Mouse (Mus musculus) right cerebral cortex, postnatal 4 days (tissue): ENCODE measurements around the gene Ilvbl.
"Not testable (repeated sequence)": the region's sequence is repeated elsewhere in the genome, so short reads cannot be mapped to it uniquely, and the experiment has no call there.

Experiments used
- DNase-seq: peaks from one replicate; pipeline ENCODE4 v3.0.0-alpha.2; 2022

Ilvbl gene

GRCm38 (mm10) chr10:78574250-78575104, at the start of gene Ilvbl:
Gene Ilvbl (plus strand): TSS chr10:78574346.
- DNase-seq = peak; percentile 90

GRCm38 (mm10) chr10:78525071-78525470, 49.1 kb upstream of the Ilvbl start:
- not testable (repeated sequence) for DNase-seq

- no peak for DNase-seq
Observed at GRCm38 (mm10) chr10:78525511-78525910, 48.6 kb upstream of the Ilvbl start.

GRCm38 (mm10) chr10:78540943-78541342, 33.2 kb upstream of the Ilvbl start:
- DNase-seq = peak; percentile 10

GRCm38 (mm10) chr10:78565070-78565469, 9.1 kb upstream of the Ilvbl start:
- DNase-seq = no peak

- DNase-seq = no peak
Observed at GRCm38 (mm10) chr10:78569191-78569590, 5.0 kb upstream of the Ilvbl start.

GRCm38 (mm10) chr10:78569686-78570085, 4.5 kb upstream of the Ilvbl start:
- DNase-seq = no peak

- no peak for DNase-seq
Observed at GRCm38 (mm10) chr10:78570416-78570815, 3.7 kb upstream of the Ilvbl start.

GRCm38 (mm10) chr10:78570897-78571296, 3.2 kb upstream of the Ilvbl start:
- no peak for DNase-seq

GRCm38 (mm10) chr10:78573226-78573625, 920 bp upstream of the Ilvbl start:
- DNase-seq = no peak

GRCm38 (mm10) chr10:78575105-78575632, 1.0 kb downstream of the Ilvbl start:
- DNase-seq = no peak

- peak; percentile 54 for DNase-seq
Observed at GRCm38 (mm10) chr10:78575690-78576089, 1.5 kb downstream of the Ilvbl start.

- DNase-seq = no peak
Observed at GRCm38 (mm10) chr10:78576435-78577184, 2.5 kb downstream of the Ilvbl start.

- no peak for DNase-seq
Observed at GRCm38 (mm10) chr10:78578204-78578603, 4.1 kb downstream of the Ilvbl start.

- DNase-seq = no peak
Observed at GRCm38 (mm10) chr10:78581121-78581520, 7.0 kb downstream of the Ilvbl start.

GRCm38 (mm10) chr10:78583347-78583746, 9.2 kb downstream of the Ilvbl start:
- no peak for DNase-seq

GRCm38 (mm10) chr10:78583939-78584338, 9.8 kb downstream of the Ilvbl start:
- no peak for DNase-seq

- no peak for DNase-seq
Observed at GRCm38 (mm10) chr10:78584996-78585395, 10.8 kb downstream of the Ilvbl start.

GRCm38 (mm10) chr10:78585606-78586005, 11.5 kb downstream of the Ilvbl start:
- no peak for DNase-seq

GRCm38 (mm10) chr10:78586026-78586425, 11.9 kb downstream of the Ilvbl start:
- no peak for DNase-seq

GRCm38 (mm10) chr10:78589291-78589690, 15.1 kb downstream of the Ilvbl start:
- DNase-seq = no peak

- DNase-seq = no peak
Observed at GRCm38 (mm10) chr10:78589901-78590300, 15.8 kb downstream of the Ilvbl start.

- DNase-seq = no peak
Observed at GRCm38 (mm10) chr10:78590744-78591143, 16.6 kb downstream of the Ilvbl start.
